Mouse (Mus musculus): ENCODE measurements around the gene Clec18a.
"Not testable (repeated sequence)": the region's sequence is repeated elsewhere in the genome, so short reads cannot be mapped to it uniquely, and the experiment has no call there.

Gene Clec18a

GRCm38 (mm10) chr8:111092326-111092725 is at the start of gene Clec18a:
TSS of gene Clec18a (minus strand) at chr8:111092426.
- DNase-seq, result not testable (repeated sequence)

- no peak for DNase-seq
Measured at GRCm38 (mm10) chr8:111130756-111131155, 38.5 kb upstream of the Clec18a start.

- DNase-seq, result no peak
Measured at GRCm38 (mm10) chr8:111119481-111119880, 27.3 kb upstream of the Clec18a start.

- no peak for DNase-seq
Measured at GRCm38 (mm10) chr8:111114891-111115290, 22.7 kb upstream of the Clec18a start.

- DNase-seq, result peak; percentile 5 to 44
Measured at GRCm38 (mm10) chr8:111094719-111095302, 2.6 kb upstream of the Clec18a start.

GRCm38 (mm10) chr8:111093865-111094718 is 1.9 kb upstream of the Clec18a start, which contains the start of gene Pdpr:
TSS of gene Pdpr (plus strand) at chr8:111094630.
- DNase-seq, result peak; percentile 95 to 98

GRCm38 (mm10) chr8:111091706-111092105 is 520 bp downstream of the Clec18a start:
- DNase-seq, result no peak

- DNase-seq, result peak; percentile 57 to 88
Measured at GRCm38 (mm10) chr8:111090126-111090525, 2.1 kb downstream of the Clec18a start.

- DNase-seq, result not testable (repeated sequence)
Measured at GRCm38 (mm10) chr8:111083936-111084335, 8.3 kb downstream of the Clec18a start.

GRCm38 (mm10) chr8:111081580-111082258 is 10.5 kb downstream of the Clec18a start:
- DNase-seq, result peak; percentile 3 to 22

- DNase-seq, result peak; percentile 61 to 70
Measured at GRCm38 (mm10) chr8:111079861-111080271, 12.4 kb downstream of the Clec18a start.

- DNase-seq, result peak; percentile 48 to 52
Measured at GRCm38 (mm10) chr8:111079461-111079860, 12.8 kb downstream of the Clec18a start.

GRCm38 (mm10) chr8:111075926-111076325 is 16.3 kb downstream of the Clec18a start:
- no peak for DNase-seq

GRCm38 (mm10) chr8:111068660-111069059 is 23.6 kb downstream of the Clec18a start:
- DNase-seq, result not testable (repeated sequence)

GRCm38 (mm10) chr8:111067439-111067838 is 24.8 kb downstream of the Clec18a start:
- DNase-seq, result peak in 1 of 2 experiments; percentile 58

GRCm38 (mm10) chr8:111066308-111066707 is 25.9 kb downstream of the Clec18a start:
- no peak for DNase-seq

- no peak for DNase-seq
Measured at GRCm38 (mm10) chr8:111062893-111063292, 29.3 kb downstream of the Clec18a start.

GRCm38 (mm10) chr8:111062072-111062757 is 30.0 kb downstream of the Clec18a start:
- peak; percentile 80 to 88 for DNase-seq

- no peak for DNase-seq
Measured at GRCm38 (mm10) chr8:111061688-111062071, 30.5 kb downstream of the Clec18a start.

GRCm38 (mm10) chr8:111058946-111059572 is 33.2 kb downstream of the Clec18a start:
- no peak for DNase-seq

- peak; percentile 56 to 73 for DNase-seq
Measured at GRCm38 (mm10) chr8:111056691-111057293, 35.4 kb downstream of the Clec18a start.

Data from kidney, postnatal 36 days (tissue).